Mouse (Mus musculus) frontal cortex, adult 2 months (tissue): ENCODE data around the gene St3gal4. TPM values are rescaled to one million over a fixed set of nuclear protein-coding genes. Genes with fewer than 3 reads are reported as not detected.

Experiments used
- DNase-seq, 2 experiments: peaks; one replicate each; pipeline ENCODE4 v3.0.0; 2022; ENCODE audit warnings: low spot score in 1 of 2; ENCODE audit errors: extremely low spot score in 1 of 2
- polyA plus RNA-seq: library from polyadenylated mRNA; depleted of rRNA; stranded (reverse); fragments of >200 nt; gene quantifications from 2 replicates; pipeline ENCODE4 v1.2.3, GENCODE M21; 2012

St3gal4 gene
- polyA plus RNA-seq, 1 experiment, result 10.2 TPM

- no peak for DNase-seq
Measured at GRCm38 (mm10) chr9:35051666-35052065, 67.4 kb downstream of the St3gal4 start.

DNA sequence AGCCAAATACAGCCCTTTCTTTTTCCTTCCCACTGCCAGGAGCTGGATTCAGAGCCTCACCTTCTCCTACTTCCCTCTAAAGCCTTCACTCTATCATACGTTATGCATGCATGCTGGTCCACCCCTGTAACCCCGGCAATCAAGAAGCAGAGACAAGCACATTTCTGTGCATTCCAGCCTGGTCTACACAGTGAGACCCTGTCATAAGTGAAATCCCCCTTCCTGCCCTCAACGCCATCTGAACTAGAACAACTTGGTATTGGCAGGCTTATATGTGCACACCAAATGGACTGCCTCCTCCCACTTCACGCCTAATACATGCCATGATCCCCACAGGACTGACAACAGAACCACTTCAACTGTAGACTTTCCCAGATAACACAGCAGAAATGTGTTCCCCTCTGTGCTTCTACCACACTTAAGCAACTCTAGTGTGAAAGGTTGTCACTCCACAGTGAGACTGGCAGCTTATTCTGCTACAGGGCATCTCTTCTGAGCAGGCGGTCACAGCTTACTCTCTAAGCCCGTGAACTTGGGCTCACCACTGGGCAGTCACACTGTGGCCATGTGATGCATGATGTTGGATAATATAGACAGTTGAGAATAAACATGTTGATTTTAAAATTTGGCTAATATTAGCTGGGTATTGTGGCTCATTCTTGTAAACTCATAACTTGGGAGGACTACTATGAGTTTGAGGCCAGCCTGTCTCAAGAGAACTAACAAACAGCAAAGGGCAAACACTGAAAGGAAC lies 68.2 kb downstream of the St3gal4 start:
- DNase-seq, result no peak

DNA sequence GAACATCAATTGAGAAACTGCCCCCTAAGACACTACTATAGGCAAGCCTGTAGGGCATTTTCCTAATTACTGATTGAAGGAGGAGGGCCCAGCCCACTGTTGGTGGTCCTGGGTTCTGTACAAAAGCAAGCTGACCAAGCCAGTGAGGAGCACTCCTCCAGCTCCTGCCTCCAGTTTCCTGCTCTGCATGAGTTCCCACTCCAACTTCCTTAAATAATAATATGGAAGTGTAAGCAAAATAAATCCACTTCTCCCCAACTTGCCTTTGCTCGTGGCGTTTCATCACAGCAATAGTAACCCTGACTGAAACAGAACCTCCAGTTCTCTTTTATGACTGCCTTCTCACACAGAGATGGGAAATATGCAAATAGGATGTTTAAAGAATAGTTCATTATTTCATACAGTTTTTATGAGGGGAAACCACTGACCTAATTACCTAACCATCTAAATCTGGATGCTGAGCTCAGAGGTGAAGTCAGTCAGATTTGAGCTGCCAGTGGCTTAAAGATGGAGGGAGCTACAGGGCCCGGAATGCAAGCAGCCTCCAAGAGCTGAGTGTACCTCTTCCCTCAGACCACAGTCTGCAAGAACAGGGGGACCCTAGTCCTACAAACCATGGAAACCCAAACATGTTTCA lies 69.1 kb downstream of the St3gal4 start:
- no peak for DNase-seq

- DNase-seq, result no peak
Measured at GRCm38 (mm10) chr9:35048449-35048848, 70.6 kb downstream of the St3gal4 start.

- DNase-seq, result no peak
Measured at GRCm38 (mm10) chr9:35045756-35046155, 73.3 kb downstream of the St3gal4 start.

DNA sequence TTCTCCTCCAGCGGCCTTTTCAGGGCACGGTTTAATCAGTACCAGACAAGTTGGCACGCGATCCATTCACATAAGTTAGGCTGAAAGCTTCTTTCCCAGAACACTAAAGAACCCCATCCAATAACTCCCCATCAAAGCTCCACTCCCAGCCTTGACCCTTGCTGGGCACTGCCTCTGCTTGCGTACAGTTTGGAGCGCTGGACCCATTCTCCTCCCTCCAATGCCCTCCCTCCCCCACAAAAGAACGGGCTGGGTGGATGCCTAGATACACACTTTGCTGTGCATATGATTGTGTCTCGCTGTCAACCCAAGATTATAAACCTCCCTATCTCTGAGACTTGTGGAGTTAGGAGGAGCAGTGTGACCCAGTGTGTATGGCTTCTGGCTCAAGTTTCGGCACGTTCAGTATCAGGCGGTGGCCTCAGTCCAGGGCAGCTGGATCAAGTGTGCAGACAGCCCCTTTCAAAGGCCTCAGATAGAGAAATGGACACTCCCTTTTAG lies 74.0 kb downstream of the St3gal4 start:
- no peak for DNase-seq

GRCm38 (mm10) chr9:35044458-35044857 lies 74.6 kb downstream of the St3gal4 start:
- DNase-seq, result no peak

DNA sequence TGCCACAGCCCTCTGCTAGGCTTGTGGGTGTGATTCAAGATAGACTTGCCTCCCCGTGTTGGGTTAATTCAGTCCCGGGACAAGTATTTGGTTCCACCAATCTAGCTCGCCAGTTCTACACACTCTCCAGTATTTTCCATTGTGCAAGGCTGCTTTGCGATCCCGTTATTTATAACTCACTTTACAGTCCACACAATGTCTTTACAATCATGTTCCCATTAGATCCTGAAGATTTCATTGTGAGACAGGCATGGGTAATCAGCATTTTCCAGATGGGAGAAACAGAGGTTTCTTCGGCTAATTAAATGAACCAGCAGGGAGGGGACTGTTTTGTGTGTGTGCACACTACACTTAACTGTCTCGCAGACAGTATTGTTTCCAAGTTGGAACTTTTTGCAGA lies 75.4 kb downstream of the St3gal4 start:
- no peak for DNase-seq

DNA sequence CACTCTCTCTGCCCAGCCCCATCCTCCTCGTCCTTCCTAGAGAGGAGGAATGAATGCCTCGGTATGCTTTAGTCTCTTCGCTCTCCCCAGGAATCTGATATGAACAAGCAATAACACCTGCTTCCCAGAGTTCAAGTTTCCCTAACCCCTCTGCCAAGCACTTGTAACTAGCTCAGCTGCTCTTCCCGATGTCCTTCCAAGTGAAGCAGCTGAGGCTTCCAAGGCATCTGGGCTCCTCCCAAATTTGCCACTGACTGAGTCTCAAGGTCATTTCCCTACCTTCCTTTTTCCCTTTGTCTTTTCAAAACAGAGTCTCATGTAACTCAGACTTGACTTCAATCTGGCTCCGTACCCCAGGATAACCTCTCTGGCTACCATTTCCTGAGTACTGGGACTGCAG lies 77.6 kb downstream of the St3gal4 start:
- DNase-seq, result no peak

DNA sequence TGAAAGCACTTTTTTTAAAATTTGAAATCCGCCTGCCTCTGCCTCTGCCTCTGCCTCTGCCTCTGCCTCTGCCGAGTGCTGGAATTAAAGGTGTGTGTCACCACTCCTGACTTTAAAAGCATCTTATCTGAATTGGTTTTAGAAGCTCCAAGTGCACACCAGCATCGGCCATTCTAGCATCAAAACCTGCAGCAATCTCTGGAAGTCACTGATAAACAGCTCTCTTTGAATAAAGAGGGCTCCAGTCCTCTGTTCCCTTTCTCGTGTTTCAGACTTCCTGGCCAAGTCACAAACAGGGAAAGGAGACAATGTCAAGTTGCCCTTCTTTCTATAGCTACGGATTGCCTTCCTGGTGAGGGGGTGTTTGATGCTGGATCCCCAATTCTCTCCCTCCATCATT lies 79.2 kb downstream of the St3gal4 start:
- DNase-seq, result no peak

DNA sequence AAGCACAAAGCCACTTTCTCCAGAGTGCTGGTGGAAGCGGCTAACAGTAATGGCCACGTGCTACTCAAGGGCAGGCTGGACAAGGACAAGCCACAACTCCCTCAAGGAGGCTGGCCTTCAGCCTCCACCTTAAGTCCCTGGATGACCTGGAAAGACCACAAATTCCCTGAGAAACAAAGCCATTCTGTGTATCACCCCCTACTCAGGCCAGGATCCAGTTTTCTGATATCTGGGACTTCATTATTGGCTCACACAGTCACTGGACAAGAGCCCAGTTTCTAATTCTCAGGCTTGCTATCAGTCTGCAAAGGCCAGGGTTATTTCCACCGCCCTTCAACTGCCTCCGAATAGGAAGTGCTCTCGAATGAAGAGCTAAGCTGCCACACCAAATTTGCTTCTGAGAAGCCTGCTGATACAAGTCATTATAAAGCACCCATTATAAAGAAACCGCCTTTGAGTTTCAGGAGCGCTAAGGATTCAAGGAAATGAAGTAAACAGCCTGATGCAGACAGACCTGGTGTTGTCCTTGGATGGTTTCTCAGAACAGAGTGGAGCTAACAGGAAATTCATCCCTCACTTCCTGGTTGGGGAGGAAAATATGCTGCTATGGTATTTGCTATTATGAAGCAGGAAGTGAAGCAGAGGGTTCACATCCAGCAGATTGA lies 80.0 kb downstream of the St3gal4 start:
- peak in 1 of 2 experiments; percentile 29 for DNase-seq

- DNase-seq, result no peak
Measured at GRCm38 (mm10) chr9:35035074-35035473, 84.0 kb downstream of the St3gal4 start.

- DNase-seq, result no peak
Measured at GRCm38 (mm10) chr9:35032457-35032856, 86.6 kb downstream of the St3gal4 start.

- DNase-seq, result peak in 1 of 2 experiments; percentile 45
Measured at GRCm38 (mm10) chr9:35030823-35031222, 88.2 kb downstream of the St3gal4 start.

DNA sequence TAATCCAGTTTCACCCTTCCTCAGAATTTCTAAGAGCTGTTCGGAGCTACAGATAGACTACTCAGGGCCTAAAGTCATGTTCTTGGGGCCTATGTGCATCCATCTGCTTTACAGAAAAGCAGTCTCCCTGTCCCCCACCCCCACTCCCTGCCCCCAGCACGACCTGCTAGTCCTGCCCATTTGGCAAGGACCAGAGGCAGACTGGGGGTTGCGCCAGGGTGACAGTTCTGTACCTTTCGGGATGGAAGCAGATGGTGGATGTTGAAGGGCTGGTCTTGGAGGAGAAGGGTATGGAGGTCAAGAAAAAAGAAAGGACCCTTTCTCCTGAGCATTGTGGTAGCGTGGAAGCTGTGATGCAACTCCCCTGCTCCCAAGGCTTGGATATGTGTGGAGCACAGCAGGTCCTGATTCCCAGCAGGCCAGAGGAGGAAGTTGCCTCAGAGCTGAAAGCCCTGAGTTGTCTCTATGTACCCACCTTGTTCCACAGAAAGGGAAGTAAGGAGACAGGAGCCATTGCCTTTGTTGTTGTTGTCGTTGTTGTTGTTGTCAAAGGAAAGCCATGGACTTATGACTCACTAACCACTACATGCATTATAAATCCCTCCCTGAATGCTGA lies 91.6 kb downstream of the St3gal4 start:
- no peak for DNase-seq

DNA sequence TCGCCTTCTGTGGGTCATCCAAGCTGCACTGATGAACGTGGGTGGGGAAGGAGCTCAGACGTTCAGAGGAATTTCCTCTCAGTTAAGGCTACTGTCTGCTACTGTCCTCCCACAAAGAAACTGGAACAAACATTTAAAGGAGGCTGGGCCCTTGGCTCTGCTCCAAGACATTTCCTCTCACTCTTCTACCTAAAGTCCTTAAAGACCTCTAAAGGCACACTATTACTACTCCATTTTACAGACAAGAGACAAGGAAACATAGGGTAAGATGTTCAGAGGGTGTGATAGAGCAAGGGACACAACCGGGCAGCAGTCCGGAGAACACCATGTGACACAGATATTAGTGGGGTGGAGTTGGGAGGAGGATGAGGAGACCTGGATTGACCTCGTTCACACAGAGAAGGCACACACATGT lies 92.2 kb downstream of the St3gal4 start:
- peak in 1 of 2 experiments; percentile 41 for DNase-seq

- DNase-seq, result no peak
Measured at GRCm38 (mm10) chr9:35026311-35026710, 92.8 kb downstream of the St3gal4 start.

- no peak for DNase-seq
Measured at GRCm38 (mm10) chr9:35024591-35025496, 94.2 kb downstream of the St3gal4 start.

GRCm38 (mm10) chr9:35021744-35022143 lies 97.3 kb downstream of the St3gal4 start:
- DNase-seq, result no peak
